Mouse (Mus musculus) colon, adult 2 months (tissue): Measurements from ENCODE around the gene D630023F18Rik. TPM values are rescaled to one million over a fixed set of nuclear protein-coding genes. Genes with fewer than 3 reads are reported as not detected.

Experiments used
- polyA plus RNA-seq: library from polyadenylated mRNA; depleted of rRNA; stranded (reverse); fragments of >200 nt; gene quantifications from 2 replicates; pipeline ENCODE4 v1.2.3, GENCODE M21; 2012; rRNA removed

D630023F18Rik gene
- not detected in 2 replicates for polyA plus RNA-seq

GRCm38 (mm10) chr1:65122574-65123372 is at the start of gene D630023F18Rik:
TSS of gene D630023F18Rik (minus strand) at chr1:65123214.

GRCm38 (mm10) chr1:65119438-65119837 is 3.6 kb downstream of the D630023F18Rik start, which contains the start of gene Gm28845:
TSS of gene Gm28845 (minus strand) at chr1:65119558.

GRCm38 (mm10) chr1:65103273-65103672 is 19.7 kb downstream of the D630023F18Rik start, which contains the start of gene Cryga:
TSS of gene Cryga (minus strand) at chr1:65103373.

GRCm38 (mm10) chr1:65082188-65082587 is 40.8 kb downstream of the D630023F18Rik start, which contains the start of gene Crygb:
TSS of gene Crygb (minus strand) at chr1:65082288.

GRCm38 (mm10) chr1:65073589-65073988 is 49.4 kb downstream of the D630023F18Rik start, which contains the start of gene Crygc:
TSS of gene Crygc (minus strand) at chr1:65073689.

GRCm38 (mm10) chr1:65063352-65063751 is 59.7 kb downstream of the D630023F18Rik start, which contains the start of gene Crygd:
TSS of gene Crygd (minus strand) at chr1:65063452.

Other genes starting within 250 kb of the D630023F18Rik start
- gene Plekhm3, start 166.4 kb downstream of the D630023F18Rik start, polyA plus RNA-seq: 1.4 and 1.5 TPM in 2 replicates
- not detected in 2 replicates for gene Akr1cl, start 90.5 kb downstream of the D630023F18Rik start, polyA plus RNA-seq
- not detected in 2 replicates for gene Cryge, start 72.1 kb downstream of the D630023F18Rik start, polyA plus RNA-seq
- gene Crygd, start 59.8 kb downstream of the D630023F18Rik start, polyA plus RNA-seq: not detected in 2 replicates
- not detected in 2 replicates for gene Crygc, start 49.5 kb downstream of the D630023F18Rik start, polyA plus RNA-seq
- not detected in 2 replicates for gene Crygb, start 40.9 kb downstream of the D630023F18Rik start, polyA plus RNA-seq
- gene Cryga, start 19.8 kb downstream of the D630023F18Rik start, polyA plus RNA-seq: 0.29 TPM in 1 of 2 replicates, not detected in the other
- gene Gm28845, start 3.7 kb downstream of the D630023F18Rik start, polyA plus RNA-seq: not detected in 2 replicates
- 21.2 and 23.7 TPM in 2 replicates for gene Idh1, start 63.3 kb upstream of the D630023F18Rik start, polyA plus RNA-seq
- 4.5 and 6.1 TPM in 2 replicates for gene Pikfyve, start 63.5 kb upstream of the D630023F18Rik start, polyA plus RNA-seq
- not detected in 2 replicates for gene Pth2r, start 158.8 kb upstream of the D630023F18Rik start, polyA plus RNA-seq